Mouse (Mus musculus) telencephalon, adult 2 months (tissue): ENCODE data around the gene Elfn2.
A peak's percentile ranks its signal among the peaks of the same experiment; 100 is the strongest.

Source experiments
- DNase-seq: peaks from one replicate; pipeline ENCODE4 v3.0.0-alpha.2; 2011; ENCODE audit warnings: low read depth, low spot score

The Elfn2 gene

DNA sequence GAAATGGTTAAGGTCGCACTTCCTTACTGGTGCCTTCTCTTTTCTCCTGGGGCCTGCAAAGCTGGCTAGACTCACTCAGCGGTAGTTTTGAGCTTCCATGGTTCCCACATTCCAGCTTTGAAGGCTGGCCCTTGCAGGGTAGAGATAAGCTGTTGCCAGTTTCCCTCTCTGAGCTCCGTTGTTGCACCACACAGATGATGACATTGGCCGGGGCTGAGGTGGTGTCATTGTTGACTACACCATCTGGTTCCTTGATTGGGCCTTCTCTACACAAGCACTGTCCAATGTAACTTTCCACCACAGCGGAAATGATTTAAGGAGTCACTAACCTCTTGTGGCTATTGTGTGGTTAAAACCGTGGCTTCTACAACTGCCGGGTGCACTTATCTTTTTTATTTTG, 2.0 kb upstream of the Elfn2 start:
- no peak for DNase-seq

DNA sequence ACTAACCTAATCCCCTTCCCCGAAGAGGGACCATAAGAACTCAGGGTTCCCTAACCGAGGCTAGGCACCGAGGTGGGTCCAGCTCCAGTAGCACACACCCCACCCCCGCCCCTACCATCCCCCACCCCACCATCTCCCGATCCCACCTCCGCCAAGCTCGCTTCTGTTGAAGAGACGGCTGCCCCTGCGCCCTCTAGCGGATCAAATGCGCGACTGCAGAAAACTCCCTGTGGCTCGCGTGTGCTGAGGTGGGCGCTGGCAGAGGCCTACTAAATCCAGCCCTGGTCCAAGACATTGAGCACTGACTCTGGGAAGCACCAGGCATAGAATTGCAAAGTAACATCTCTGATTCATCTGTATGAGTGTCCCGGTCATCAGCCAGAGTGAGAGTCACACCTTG, 1.5 kb upstream of the Elfn2 start:
- no peak for DNase-seq

DNA sequence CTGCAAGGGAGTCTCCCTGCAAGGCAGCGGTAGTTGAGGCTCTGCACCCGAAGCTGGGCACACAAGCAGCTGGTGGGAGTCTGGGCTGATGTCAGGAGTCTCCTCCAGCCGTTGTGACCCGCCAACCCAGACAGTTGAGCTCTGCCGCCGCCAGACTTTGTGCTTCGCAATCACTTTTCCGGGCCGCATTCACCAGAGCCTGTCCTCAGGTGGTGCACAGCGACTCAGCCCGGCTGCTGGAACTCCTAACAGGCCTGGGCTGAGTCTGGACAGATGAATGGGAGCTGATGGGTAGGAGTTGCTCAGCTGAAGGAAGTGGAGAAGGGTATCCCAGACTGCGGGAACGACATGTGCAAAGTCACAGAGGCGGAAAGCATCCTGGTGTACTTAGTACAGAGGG, 845 bp upstream of the Elfn2 start:
- DNase-seq, result no peak

- no peak for DNase-seq
Measured at GRCm38 (mm10) chr15:78716936-78717335, 1.6 kb downstream of the Elfn2 start.

DNA sequence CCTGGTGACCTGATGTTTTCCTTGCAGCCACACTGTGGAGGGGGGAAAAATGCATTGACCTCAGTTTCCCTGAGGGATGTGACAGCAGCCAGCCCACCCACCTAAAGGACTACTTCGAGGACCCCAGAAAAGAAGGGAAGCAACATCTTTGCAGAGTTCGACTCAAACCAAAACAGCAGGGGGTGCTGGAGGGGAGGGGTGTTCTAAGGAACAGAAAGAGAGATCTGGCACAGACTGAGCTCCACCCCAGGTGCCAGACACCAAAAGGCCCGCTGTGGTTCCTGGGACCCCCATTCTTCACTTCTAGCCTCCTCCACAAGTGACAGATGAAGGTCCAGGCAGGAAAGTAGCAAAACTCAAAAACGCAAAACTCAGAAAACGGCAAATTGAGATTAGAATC, 2.7 kb downstream of the Elfn2 start:
- DNase-seq, result no peak

DNA sequence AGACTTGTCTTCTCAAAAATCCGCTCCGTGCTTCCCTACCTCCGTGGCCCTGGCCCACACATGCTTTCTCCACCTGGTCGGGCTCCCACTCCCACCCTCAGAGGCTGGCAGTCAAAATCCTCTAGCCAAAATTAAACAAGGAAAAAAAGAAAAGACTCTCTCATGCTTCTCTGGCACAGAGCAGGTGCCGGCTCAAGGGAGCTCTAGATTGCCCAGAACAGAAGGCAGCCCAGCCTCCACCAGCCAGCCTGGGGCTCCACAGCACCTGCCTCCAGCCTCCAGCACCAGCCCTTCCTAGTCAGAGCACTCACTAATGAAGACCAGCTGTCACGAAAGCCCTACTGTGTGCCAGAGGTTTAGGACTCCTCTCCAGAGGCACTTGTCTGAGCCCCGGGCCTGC, 4.8 kb downstream of the Elfn2 start:
- DNase-seq, result no peak

- peak; percentile 72 for DNase-seq
Measured at GRCm38 (mm10) chr15:78712335-78713258, 6.0 kb downstream of the Elfn2 start.

DNA sequence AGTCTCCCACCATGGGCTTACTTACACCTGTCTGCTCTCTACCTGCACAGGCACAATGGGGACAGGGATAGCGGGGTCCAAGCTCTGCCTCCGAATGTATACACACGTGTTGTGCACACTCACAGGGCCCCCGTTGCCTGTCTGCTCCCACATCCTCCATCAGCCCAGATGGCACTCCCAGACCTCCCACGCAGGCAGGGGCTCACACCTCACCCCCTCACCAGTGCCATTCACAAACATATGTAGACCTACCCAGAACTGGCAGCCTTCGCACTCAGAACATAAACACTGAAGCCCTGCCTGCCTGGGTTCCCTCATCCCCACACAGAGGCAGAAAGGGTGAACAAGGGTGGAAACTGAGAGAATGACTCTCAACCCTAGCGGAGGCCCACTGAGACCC, 6.6 kb downstream of the Elfn2 start:
- DNase-seq, result peak; percentile 81

- peak; percentile 89 for DNase-seq
Measured at GRCm38 (mm10) chr15:78710634-78711033, 7.9 kb downstream of the Elfn2 start.

DNA sequence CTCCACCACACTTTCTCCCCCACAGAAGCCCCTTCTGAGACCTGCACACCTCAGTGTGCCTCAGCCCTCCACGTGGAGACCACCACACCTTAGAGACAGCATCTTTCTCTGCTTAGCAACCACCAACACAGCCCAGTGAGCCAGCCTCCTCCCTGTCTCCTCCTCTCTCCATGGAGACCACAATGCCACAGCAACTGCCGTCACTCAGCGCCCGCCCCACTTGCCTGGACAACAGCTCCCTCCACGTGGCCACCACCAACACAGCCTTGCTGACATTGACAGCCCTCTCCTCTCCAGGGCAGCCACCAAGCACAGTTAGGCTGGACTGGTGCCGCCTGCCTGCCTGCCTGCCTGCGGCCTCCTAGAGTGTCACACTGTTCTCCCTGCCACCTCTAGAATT, 8.8 kb downstream of the Elfn2 start:
- peak; percentile 62 for DNase-seq

DNA sequence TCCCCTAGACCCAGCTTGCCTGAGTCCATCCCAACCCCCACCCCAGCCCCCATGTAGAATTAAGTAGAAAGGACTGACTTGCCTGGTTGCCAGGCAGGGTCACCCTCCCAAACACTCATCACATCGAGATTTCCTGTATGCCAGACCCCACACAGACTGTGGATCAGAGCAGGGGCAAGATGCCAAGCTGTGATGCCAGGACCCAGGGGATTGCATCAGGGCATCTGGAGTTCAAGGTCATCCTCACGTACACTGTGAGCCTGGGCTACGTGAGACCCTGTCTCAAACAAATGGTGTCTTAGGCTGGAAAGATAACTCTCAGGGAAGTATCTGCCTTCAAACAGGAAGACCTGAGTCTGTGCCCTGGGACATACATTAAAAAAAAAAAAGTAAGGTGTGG, 11.9 kb downstream of the Elfn2 start:
- DNase-seq, result no peak

GRCm38 (mm10) chr15:78704824-78705223, 13.7 kb downstream of the Elfn2 start:
- DNase-seq, result no peak

DNA sequence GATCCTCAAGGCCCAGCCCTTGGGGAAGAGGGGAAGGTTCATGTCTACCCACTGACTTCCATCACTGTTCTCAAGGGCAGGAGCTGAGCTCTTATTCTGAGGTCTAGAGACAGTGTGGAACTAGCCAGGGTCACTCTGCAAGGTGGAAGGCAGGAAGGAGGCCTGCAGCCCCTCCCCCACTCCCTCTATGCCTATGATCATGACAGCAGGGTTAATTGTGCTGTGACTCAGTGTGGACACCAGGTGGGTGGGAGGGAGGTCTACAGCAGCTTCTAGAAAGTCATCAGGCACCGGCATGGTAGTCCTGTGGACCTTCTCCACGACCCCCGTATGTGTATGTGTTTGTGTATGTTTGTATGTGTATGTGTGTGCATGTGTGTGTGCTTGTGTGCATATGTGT, 14.6 kb downstream of the Elfn2 start:
- DNase-seq, result no peak

- DNase-seq, result no peak
Measured at GRCm38 (mm10) chr15:78700420-78700819, 18.2 kb downstream of the Elfn2 start.

DNA sequence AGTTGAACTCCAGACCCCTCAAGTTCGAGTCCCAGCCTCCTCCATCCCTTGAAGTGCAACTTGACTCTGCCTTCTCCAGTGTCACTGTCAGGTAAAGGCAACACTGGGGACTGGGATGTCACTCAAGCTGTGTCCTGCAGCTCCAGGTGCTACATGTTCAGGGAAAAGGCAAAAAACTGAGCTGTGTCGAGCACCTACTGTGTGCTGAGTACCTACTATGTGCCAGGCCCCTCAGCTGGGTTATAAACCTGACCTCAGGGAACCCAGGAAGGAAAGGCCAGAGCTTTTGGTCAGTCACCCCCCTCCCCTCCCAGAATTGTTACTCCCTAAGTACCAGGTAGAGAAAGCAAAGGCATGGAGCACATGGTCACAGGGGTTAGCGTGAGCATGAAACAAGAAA, 19.1 kb downstream of the Elfn2 start:
- no peak for DNase-seq

DNA sequence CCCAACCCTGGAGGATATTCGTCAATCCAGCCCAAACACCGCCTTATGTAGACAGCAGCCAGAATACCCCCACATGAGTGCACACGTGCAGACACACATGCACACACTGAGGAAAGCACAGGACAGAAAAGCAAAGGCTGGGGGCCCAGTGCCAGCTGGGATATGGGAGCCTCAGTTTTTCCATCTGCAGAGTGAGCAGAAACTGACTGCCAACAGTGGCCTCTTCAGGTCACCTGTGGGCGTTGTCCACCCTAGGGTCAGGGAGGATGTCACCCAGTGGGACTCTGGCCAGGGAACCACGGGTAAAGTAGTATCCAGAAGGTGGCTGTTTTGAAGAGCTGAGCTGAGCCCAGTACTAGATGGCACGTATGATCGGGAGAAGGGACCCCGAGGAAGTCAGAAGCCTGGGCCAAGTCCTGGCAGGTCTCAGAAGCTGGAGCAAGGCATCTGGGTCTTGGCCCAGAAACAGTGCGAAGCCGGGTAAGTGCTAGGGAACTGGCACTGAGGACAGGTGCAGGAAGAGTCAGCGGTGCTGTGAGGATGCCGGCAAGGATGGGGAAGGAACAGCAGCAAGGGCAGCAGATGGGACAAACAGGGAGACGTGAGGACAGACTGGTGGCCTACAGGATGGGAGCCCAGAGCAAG, 20.0 kb downstream of the Elfn2 start:
- DNase-seq, result no peak

DNA sequence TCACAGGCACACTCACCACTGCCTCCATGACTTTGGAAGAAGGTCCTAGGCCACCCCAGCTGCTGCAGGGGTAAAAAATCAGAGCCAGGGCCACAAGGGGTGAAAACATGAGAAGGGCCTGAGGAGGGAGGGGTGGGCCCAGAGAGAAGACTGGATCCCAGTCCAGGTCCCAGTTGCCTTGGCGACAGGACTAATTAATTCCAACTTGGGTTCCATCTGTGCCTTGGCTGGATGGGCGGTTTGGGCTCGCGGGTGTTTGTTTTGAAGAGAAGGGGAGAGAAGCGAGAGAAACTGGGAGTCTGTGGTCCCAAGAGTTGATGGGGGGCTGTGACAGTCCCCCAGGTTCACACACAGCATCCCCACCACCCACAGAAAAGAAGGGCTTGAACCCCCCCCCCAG, 20.5 kb downstream of the Elfn2 start:
- no peak for DNase-seq

- DNase-seq, result no peak
Measured at GRCm38 (mm10) chr15:78695745-78696144, 22.8 kb downstream of the Elfn2 start.

DNA sequence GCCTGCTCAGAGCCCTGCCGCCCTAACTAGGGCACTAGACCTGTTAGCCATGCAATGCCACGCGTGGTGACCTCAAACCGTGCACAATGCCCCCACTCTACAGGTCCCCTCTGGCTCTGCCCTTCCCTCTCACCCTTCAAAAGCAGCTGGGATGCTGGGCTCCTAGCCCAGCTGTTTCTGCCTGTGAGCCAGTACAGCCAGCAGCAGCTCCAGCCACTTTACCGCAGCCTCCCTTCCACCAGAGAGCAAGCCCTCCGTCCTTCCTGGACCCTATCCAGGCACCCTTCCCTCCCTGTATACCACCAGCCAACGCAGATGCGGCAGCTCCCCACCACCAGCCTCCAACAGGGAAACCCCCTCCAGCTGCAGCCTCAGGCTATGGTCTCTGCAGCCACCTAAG, 26.1 kb downstream of the Elfn2 start:
- no peak for DNase-seq

DNA sequence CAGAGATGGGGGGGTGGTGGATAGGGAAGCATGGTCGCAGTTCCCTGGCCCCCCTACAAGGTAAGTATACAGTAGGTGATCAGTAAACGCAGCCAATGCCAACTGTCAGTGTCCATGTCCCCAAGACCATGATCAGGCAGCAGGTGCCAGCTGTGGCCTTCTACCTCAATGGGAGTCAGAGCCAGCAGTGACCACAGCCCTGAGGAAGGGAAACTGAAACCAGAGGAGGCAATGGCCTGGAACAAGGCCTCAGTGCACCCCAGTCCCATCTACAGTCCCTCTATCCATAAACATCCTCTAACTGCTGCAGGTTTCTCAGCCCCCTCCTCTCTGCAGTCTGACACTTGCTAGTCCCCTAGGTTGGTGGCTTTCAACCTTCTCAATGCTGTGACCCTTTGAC, 27.9 kb downstream of the Elfn2 start:
- DNase-seq, result no peak

DNA sequence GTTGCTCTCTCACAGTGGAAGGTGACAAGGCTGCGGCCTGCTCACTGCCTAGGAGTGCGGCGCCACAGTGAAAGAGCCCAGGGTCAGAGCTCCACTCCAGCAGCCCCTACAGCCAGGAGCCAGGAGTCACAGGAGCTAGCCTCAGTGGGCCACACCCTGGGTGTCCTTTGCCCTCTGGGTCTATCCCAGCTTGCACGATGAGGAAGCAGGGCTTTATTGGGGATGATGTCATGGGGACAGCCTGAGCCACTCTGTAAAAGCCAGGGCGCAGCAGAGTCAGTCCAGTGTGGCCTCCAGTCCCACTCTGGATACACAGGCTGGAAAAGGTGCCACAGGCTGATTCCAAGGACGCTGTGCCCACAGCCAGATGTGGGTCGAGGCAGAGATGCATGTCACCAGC, 31.7 kb downstream of the Elfn2 start:
- DNase-seq, result no peak

DNA sequence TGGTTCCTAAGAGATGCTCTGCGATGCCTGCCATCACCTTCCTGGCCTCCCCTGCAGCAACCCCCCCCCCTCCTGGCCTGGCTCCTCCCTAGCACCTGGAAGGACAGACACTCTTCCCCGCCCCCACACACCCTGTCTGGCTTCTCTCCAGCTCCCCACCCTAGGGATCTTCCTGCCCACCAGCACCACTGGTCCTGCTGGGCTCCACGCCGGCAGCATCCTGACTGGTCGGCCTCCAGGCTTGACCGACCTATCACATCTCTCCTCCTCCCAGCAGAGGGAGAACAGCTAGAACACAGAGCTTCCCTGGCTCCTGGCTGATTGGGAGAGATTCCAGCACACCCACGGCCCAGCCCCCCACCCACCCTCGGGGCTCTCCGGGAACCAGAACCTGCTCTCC, 34.5 kb downstream of the Elfn2 start:
- DNase-seq, result peak; percentile 74

DNA sequence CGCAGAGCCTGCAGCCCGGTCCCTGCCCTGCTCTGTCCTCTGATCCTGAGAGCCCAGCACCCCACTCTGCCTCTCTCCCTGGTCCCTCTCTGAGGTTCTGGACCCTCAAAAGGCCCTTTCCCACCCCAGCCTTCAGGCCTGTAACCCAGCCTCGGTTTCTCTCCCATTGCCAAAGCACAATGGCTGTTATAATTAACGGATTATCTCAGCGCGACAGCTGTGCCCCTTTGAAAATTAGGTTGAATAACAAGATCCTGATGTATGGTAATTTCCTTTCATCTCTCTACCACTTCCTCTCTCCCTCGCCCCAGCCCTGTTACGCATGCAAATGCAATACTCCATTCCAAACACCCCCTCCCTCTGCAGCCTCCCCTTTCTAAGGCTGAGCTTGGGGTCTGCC, 35.1 kb downstream of the Elfn2 start:
- no peak for DNase-seq
